Mouse (Mus musculus): Measurements from ENCODE around the gene Ap1g1. TPM values are rescaled to one million over a fixed set of nuclear protein-coding genes. Genes with fewer than 3 reads are reported as not detected.

Ap1g1 gene
- polyA plus RNA-seq, 1 experiment from 2014 or later: 52.9 TPM

GRCm38 (mm10) chr8:109823561-109823960 lies 45.2 kb downstream of the Ap1g1 start:
- Histone ChIP-seq H3K9ac (no peak overlapping the region), H3K36me3 (0 out of 2 replicates have a peak, but pooled peaks cover 2% of the 10 kb centered on the region), H3K4me2 (replicated peaks) (no peak overlapping the region), H3K27me3 (no peaks in the 10 kb centered on the region), H3K9me3 (no peaks in the 10 kb centered on the region), H3K4me3 (no peak overlapping the region), H3K27ac (no peak overlapping the region), H3K4me1 (no peaks in the 10 kb centered on the region)
- no peak for ATAC-seq (ENCODE audit: insufficient number of reproducible peaks, insufficient read depth, low FRiP score, low TSS enrichment)
- 91% methylated on average over 2 of the region's 2 CpGs for WGBS

- Histone ChIP-seq H3K4me1 (no peaks in the 10 kb centered on the region), H3K4me2 (replicated peaks) (no peak overlapping the region), H3K36me3 (peaks cover 47% of the 10 kb centered on the region), H3K9me3 (no peaks in the 10 kb centered on the region), H3K4me3 (no peak overlapping the region), H3K27me3 (no peaks in the 10 kb centered on the region), H3K9ac (no peak overlapping the region), H3K27ac (no peak overlapping the region)
- WGBS: 100% methylated on average over 2 of the region's 2 CpGs
- no peak for ATAC-seq (ENCODE audit: insufficient number of reproducible peaks, insufficient read depth, low FRiP score, low TSS enrichment)
Observed at GRCm38 (mm10) chr8:109839822-109840221, 61.5 kb downstream of the Ap1g1 start.

- H3K9ac ChIP-seq: no peak overlapping the region
- no peaks in the 10 kb centered on the region for H3K4me1 ChIP-seq
- no peak overlapping the region for H3K4me2 ChIP-seq (replicated peaks)
- 92% methylated on average over 1 of the region's 1 CpGs for WGBS
- no peaks in the 10 kb centered on the region for H3K27me3 ChIP-seq
- H3K36me3 ChIP-seq: peaks cover 48% of the 10 kb centered on the region
- H3K9me3 ChIP-seq: no peaks in the 10 kb centered on the region
- no peak for ATAC-seq (ENCODE audit: insufficient number of reproducible peaks, insufficient read depth, low FRiP score, low TSS enrichment)
- no peak overlapping the region for H3K27ac ChIP-seq
- H3K4me3 ChIP-seq: no peak overlapping the region
Observed at GRCm38 (mm10) chr8:109842468-109842867, 64.1 kb downstream of the Ap1g1 start.

GRCm38 (mm10) chr8:109847866-109848265 lies 69.5 kb downstream of the Ap1g1 start:
- Histone ChIP-seq H3K9ac (no peak overlapping the region), H3K4me1 (no peaks in the 10 kb centered on the region), H3K4me2 (replicated peaks) (no peak overlapping the region), H3K36me3 (peaks cover 68% of the 10 kb centered on the region), H3K27ac (no peak overlapping the region), H3K9me3 (no peaks in the 10 kb centered on the region), H3K27me3 (no peaks in the 10 kb centered on the region), H3K4me3 (no peak overlapping the region)
- ATAC-seq (ENCODE audit: insufficient number of reproducible peaks, insufficient read depth, low FRiP score, low TSS enrichment): no peak
- 87% methylated on average over 2 of the region's 2 CpGs for WGBS

GRCm38 (mm10) chr8:109848981-109849380 lies 70.6 kb downstream of the Ap1g1 start:
- H3K4me2 ChIP-seq (replicated peaks): no peak overlapping the region
- no peaks in the 10 kb centered on the region for H3K27me3 ChIP-seq
- no peak overlapping the region for H3K27ac ChIP-seq
- peaks cover 64% of the 10 kb centered on the region for H3K36me3 ChIP-seq
- ATAC-seq (ENCODE audit: insufficient number of reproducible peaks, insufficient read depth, low FRiP score, low TSS enrichment): no peak
- H3K9ac ChIP-seq: no peak overlapping the region
- 79% methylated on average over 3 of the region's 3 CpGs for WGBS
- H3K9me3 ChIP-seq: no peaks in the 10 kb centered on the region
- H3K4me3 ChIP-seq: no peak overlapping the region
- H3K4me1 ChIP-seq: no peaks in the 10 kb centered on the region

GRCm38 (mm10) chr8:109853423-109853822 lies 75.1 kb downstream of the Ap1g1 start:
- WGBS: 44% methylated on average over 6 of the region's 6 CpGs
- no peak for ATAC-seq (ENCODE audit: insufficient number of reproducible peaks, insufficient read depth, low FRiP score, low TSS enrichment)

GRCm38 (mm10) chr8:109854522-109854921 lies 76.2 kb downstream of the Ap1g1 start:
- no peaks in the 10 kb centered on the region for H3K27me3 ChIP-seq
- H3K4me3 ChIP-seq: no peak overlapping the region
- no peak for ATAC-seq (ENCODE audit: insufficient number of reproducible peaks, insufficient read depth, low FRiP score, low TSS enrichment)
- no peaks in the 10 kb centered on the region for H3K4me1 ChIP-seq
- H3K27ac ChIP-seq: no peak overlapping the region
- H3K9me3 ChIP-seq: no peaks in the 10 kb centered on the region
- 92% methylated on average over 4 of the region's 4 CpGs for WGBS
- peaks cover 53% of the 10 kb centered on the region for H3K36me3 ChIP-seq
- H3K4me2 ChIP-seq (replicated peaks): no peak overlapping the region
- no peak overlapping the region for H3K9ac ChIP-seq

More at GRCm38 (mm10) chr8:109853423-109853822, 75.1 kb downstream of the Ap1g1 start:
- Histone ChIP-seq H3K27me3 (no peaks in the 10 kb centered on the region), H3K36me3 (peaks cover 63% of the 10 kb centered on the region), H3K4me3 (no peak overlapping the region), H3K4me2 (replicated peaks) (no peak overlapping the region), H3K9ac (no peak overlapping the region), H3K9me3 (no peaks in the 10 kb centered on the region), H3K4me1 (no peaks in the 10 kb centered on the region), H3K27ac (no peak overlapping the region)

- no peak overlapping the region for H3K9ac ChIP-seq
- 94% methylated on average over 6 of the region's 6 CpGs for WGBS
- no peak for ATAC-seq (ENCODE audit: insufficient number of reproducible peaks, insufficient read depth, low FRiP score, low TSS enrichment)
- H3K27ac ChIP-seq: no peak overlapping the region
- H3K4me3 ChIP-seq: no peak overlapping the region
- H3K4me1 ChIP-seq: no peaks in the 10 kb centered on the region
- no peaks in the 10 kb centered on the region for H3K27me3 ChIP-seq
- H3K4me2 ChIP-seq (replicated peaks): no peak overlapping the region
- H3K9me3 ChIP-seq: no peaks in the 10 kb centered on the region
- H3K36me3 ChIP-seq: peaks cover 53% of the 10 kb centered on the region
Observed at GRCm38 (mm10) chr8:109855451-109855850, 77.1 kb downstream of the Ap1g1 start.

GRCm38 (mm10) chr8:109863398-109863797 lies 85.0 kb downstream of the Ap1g1 start:
- no peak for ATAC-seq (ENCODE audit: insufficient number of reproducible peaks, insufficient read depth, low FRiP score, low TSS enrichment)
- Histone ChIP-seq H3K4me1 (0 out of 2 replicates have a peak, but pooled peaks cover 3% of the 10 kb centered on the region), H3K9me3 (no peaks in the 10 kb centered on the region), H3K27me3 (no peaks in the 10 kb centered on the region), H3K4me3 (no peak overlapping the region), H3K9ac (no peak overlapping the region), H3K36me3 (peaks cover 26% of the 10 kb centered on the region), H3K4me2 (replicated peaks) (no peak overlapping the region), H3K27ac (no peak overlapping the region)
- 60% methylated on average over 2 of the region's 2 CpGs for WGBS

- WGBS: 87% methylated on average over 2 of the region's 2 CpGs
- no peak overlapping the region for H3K9ac ChIP-seq
- H3K4me3 ChIP-seq: no peak overlapping the region
- no peaks in the 10 kb centered on the region for H3K9me3 ChIP-seq
- H3K27ac ChIP-seq: no peak overlapping the region
- no peak for ATAC-seq (ENCODE audit: insufficient number of reproducible peaks, insufficient read depth, low FRiP score, low TSS enrichment)
- peaks cover 23% of the 10 kb centered on the region for H3K36me3 ChIP-seq
- no peaks in the 10 kb centered on the region for H3K27me3 ChIP-seq
- H3K4me2 ChIP-seq (replicated peaks): no peak overlapping the region
- H3K4me1 ChIP-seq: 0 out of 2 replicates have a peak, but pooled peaks cover 5% of the 10 kb centered on the region
Observed at GRCm38 (mm10) chr8:109864798-109865197, 86.4 kb downstream of the Ap1g1 start.

GRCm38 (mm10) chr8:109865536-109865935 lies 87.2 kb downstream of the Ap1g1 start:
- Histone ChIP-seq H3K36me3 (peaks cover 16% of the 10 kb centered on the region), H3K27me3 (no peaks in the 10 kb centered on the region), H3K9me3 (no peaks in the 10 kb centered on the region), H3K9ac (no peak overlapping the region), H3K4me1 (0 out of 2 replicates have a peak, but pooled peaks cover 5% of the 10 kb centered on the region), H3K27ac (no peak overlapping the region), H3K4me3 (no peak overlapping the region), H3K4me2 (replicated peaks) (no peak overlapping the region)
- ATAC-seq (ENCODE audit: insufficient number of reproducible peaks, insufficient read depth, low FRiP score, low TSS enrichment): no peak
- 91% methylated on average over 4 of the region's 4 CpGs for WGBS

- no peak for ATAC-seq (ENCODE audit: insufficient number of reproducible peaks, insufficient read depth, low FRiP score, low TSS enrichment)
- 91% methylated on average over 5 of the region's 5 CpGs for WGBS
Observed at GRCm38 (mm10) chr8:109866690-109867089, 88.3 kb downstream of the Ap1g1 start.

More at GRCm38 (mm10) chr8:109866690-109867089, 88.3 kb downstream of the Ap1g1 start:
- no peaks in the 10 kb centered on the region for H3K27me3 ChIP-seq
- H3K4me1 ChIP-seq: 0 out of 2 replicates have a peak, but pooled peaks cover 5% of the 10 kb centered on the region
- H3K4me3 ChIP-seq: no peak overlapping the region
- peaks cover 13% of the 10 kb centered on the region; the same call in 1 of the 2 replicates for H3K36me3 ChIP-seq
- no peak overlapping the region for H3K9ac ChIP-seq
- no peak overlapping the region for H3K4me2 ChIP-seq (replicated peaks)
- H3K9me3 ChIP-seq: no peaks in the 10 kb centered on the region
- no peak overlapping the region for H3K27ac ChIP-seq

Measured in embryonic facial prominence, embryonic 12.5 days (tissue).